8 mouse cellular contexts compared by ENCODE assay signal in genomic region chr11:59384441-59384959, GRCm38 (mm10). TPM values are rescaled to one million over a fixed set of nuclear protein-coding genes. Genes with fewer than 3 reads are reported as not detected.
DNase-seq lines count a peak whose midpoint lies in the region; ATAC-seq lines count a peak whose summit lies in the region.

No protein-coding gene starts in this region.

- H3K27ac ChIP-seq in lung, embryonic 16.5 days (ENCODE audit: low read length): peak overlapping the region; percentile 23; the same call in 1 of the 2 replicates

- H3K4me2 ChIP-seq in lung, embryonic 16.5 days (ENCODE audit: low read depth, low read length): no peak overlapping the region

- H3K9ac ChIP-seq in lung, embryonic 16.5 days (ENCODE audit: low read length): no peak overlapping the region

- no peaks in the 10 kb centered on the region for H3K27me3 ChIP-seq in lung, embryonic 16.5 days (ENCODE audit: control insufficient read depth, insufficient read depth, low read depth, low read length)

- intact Hi-C loops in heart, postnatal 14 days (cut with DNase I): no loop called here

- peak; percentile 53 for DNase-seq in adrenal gland, adult 2 months
- DNase-seq in adrenal gland, postnatal 4 days (ENCODE audit: low spot score in 2 of 2): no peak
- DNase-seq in c-Kit-positive CD71-negative TER-119-negative erythroid progenitor cells, embryonic 14.5 days (ENCODE audit: low read depth): peak; percentile 19
- peak; percentile 19 to 29 for DNase-seq in heart, postnatal 14 days
- no peak for DNase-seq in layer of hippocampus, adult 9-11 months
- DNase-seq in right cerebral cortex, postnatal 36 days (ENCODE audit: low spot score in 2 of 2): no peak

- peak; percentile 66 for ATAC-seq in lung, embryonic 16.5 days (ENCODE audit: low read depth)
- no peak; the same call in 1 of the 2 replicates for ATAC-seq in cerebellum, adult (ENCODE audit: insufficient number of reproducible peaks, low FRiP score, low TSS enrichment)

- H3K4me1 ChIP-seq in lung, embryonic 16.5 days (replicated peaks; ENCODE audit: control insufficient read depth, insufficient read depth, low read length): peaks cover 14% of the 10 kb centered on the region

- WGBS in lung, embryonic 16.5 days: 23% methylated on average over 7 of the region's 7 CpGs

- no peaks in the 10 kb centered on the region for H3K9me3 ChIP-seq in lung, embryonic 16.5 days (ENCODE audit: control insufficient read depth, low read length)

- H3K4me3 ChIP-seq in lung, embryonic 16.5 days (ENCODE audit: low read length): no peak overlapping the region

- H3K36me3 ChIP-seq in lung, embryonic 16.5 days (ENCODE audit: control insufficient read depth, insufficient read depth, low read length): no peaks in the 10 kb centered on the region

RNA-seq across cellular contexts. Expression of gene Prss38, which starts 9.0 kb away (rescaled TPM):
- not detected for total RNA-seq in adrenal gland, adult 2 months (2021)
- not detected in 2 replicates for polyA plus RNA-seq in adrenal gland, adult 2 months (2012; rRNA removed)
- not detected for total RNA-seq in adrenal gland, postnatal 4 days (2021)
- not detected for total RNA-seq in heart, postnatal 14 days (2021)
- not detected in 2 replicates for polyA plus RNA-seq in lung, embryonic 16.5 days (2015; fragmentation: Nextera tagmentation; extraction: Ambion mirVana)

Comparison
In these comparisons a context has a peak if more than half of its experiments do, and no peak if none do; other contexts are left out.
1. DNase-seq: peak in adrenal gland, adult 2 months (single experiment), c-Kit-positive CD71-negative TER-119-negative erythroid progenitor cells, embryonic 14.5 days (single experiment) and heart, postnatal 14 days (2 of 2); none in adrenal gland, postnatal 4 days (0 of 2), layer of hippocampus, adult 9-11 months (single experiment) and right cerebral cortex, postnatal 36 days (0 of 2).